Mouse (Mus musculus): Measurements from ENCODE around the gene Dnah8. TPM values are rescaled to one million over a fixed set of nuclear protein-coding genes. Genes with fewer than 3 reads are reported as not detected.

Gene Dnah8
- polyA plus RNA-seq, 1 experiment from 2014 or later: 2.4 TPM

GRCm38 (mm10) chr17:30658152-30658544, 34.0 kb downstream of the Dnah8 start:
- H3K27me3 ChIP-seq (ENCODE audit: control insufficient read depth, insufficient read depth, low read length): no peaks in the 10 kb centered on the region
- ATAC-seq (ENCODE audit: low FRiP score) (peak; percentile 70; the same call in 1 of the 2 replicates), DNase-seq (ENCODE audit: low spot score) (peak; percentile 76)
- WGBS: 17% methylated on average over 13 of the region's 13 CpGs
- H3K9ac ChIP-seq (ENCODE audit: low read depth, low read length): 0 out of 2 replicates have a peak overlapping the region, but pooled peaks have one; percentile 23
- H3K4me2 ChIP-seq (replicated peaks; ENCODE audit: low read depth, low read length): peak overlapping the region; percentile 31
- H3K4me1 ChIP-seq (replicated peaks; ENCODE audit: control insufficient read depth, insufficient read depth, low read length): no peaks in the 10 kb centered on the region
- no peaks in the 10 kb centered on the region for H3K36me3 ChIP-seq (ENCODE audit: control insufficient read depth, insufficient read depth, low read length)
- H3K4me3 ChIP-seq (ENCODE audit: low read depth, low read length): peak overlapping the region; percentile 28
- H3K27ac ChIP-seq (ENCODE audit: low read depth, low read length): peak overlapping the region; percentile 36; the same call in 1 of the 2 replicates
- no peaks in the 10 kb centered on the region for H3K9me3 ChIP-seq (ENCODE audit: control insufficient read depth, low read length)

DNA sequence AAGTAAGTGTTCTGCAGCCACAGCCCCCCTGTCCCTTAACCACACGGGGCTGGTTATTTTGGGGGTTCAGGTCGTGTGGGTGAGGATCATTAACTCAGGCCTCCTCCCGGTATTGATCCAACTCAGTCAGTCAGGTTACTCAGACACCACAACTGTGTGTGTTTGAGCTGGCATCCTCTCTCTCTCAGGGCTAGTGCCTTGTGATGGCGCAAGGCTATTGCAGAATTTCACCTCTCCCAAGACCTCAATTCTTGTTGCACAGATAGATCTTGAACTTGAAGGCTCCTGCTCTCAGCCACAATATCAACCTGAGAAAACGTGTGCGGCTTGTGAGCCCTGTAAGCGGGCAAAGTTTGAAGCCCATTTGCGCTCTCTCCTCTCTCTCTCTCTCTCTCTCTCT, 38.0 kb downstream of the Dnah8 start:
- H3K27ac ChIP-seq (ENCODE audit: low read depth, low read length): no peak overlapping the region
- no peaks in the 10 kb centered on the region for H3K27me3 ChIP-seq (ENCODE audit: control insufficient read depth, insufficient read depth, low read length)
- WGBS: 75% methylated on average over 8 of the region's 8 CpGs
- no peak overlapping the region for H3K4me3 ChIP-seq (ENCODE audit: low read depth, low read length)
- no peaks in the 10 kb centered on the region for H3K4me1 ChIP-seq (replicated peaks; ENCODE audit: control insufficient read depth, insufficient read depth, low read length)
- no peak overlapping the region for H3K4me2 ChIP-seq (replicated peaks; ENCODE audit: low read depth, low read length)
- H3K36me3 ChIP-seq (ENCODE audit: control insufficient read depth, insufficient read depth, low read length): no peaks in the 10 kb centered on the region
- ATAC-seq (ENCODE audit: low FRiP score): no peak
- 0 out of 2 replicates have a peak, but pooled peaks cover 3% of the 10 kb centered on the region for H3K9me3 ChIP-seq (ENCODE audit: control insufficient read depth, low read length)
- DNase-seq (ENCODE audit: low spot score): no peak
- H3K9ac ChIP-seq (ENCODE audit: low read depth, low read length): no peak overlapping the region

DNA sequence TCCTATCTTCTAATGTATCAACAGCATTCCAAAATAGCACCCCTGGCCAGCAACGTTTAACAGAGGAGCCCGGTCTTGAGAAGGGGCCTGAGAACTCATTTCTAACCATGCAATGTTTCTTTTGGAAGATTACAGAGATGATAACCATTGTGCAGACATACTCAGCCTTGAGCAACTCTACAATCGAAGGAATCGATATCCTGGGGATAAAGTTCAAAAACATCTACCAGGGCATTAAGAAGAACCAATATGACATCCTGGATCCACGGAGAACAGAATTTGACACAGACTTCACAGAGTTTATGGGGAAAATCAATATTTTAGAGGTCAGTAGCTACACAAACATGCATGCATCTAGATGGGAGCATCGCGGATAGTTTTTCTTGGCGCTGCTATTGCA, 39.0 kb downstream of the Dnah8 start:
- no peak overlapping the region for H3K27ac ChIP-seq (ENCODE audit: low read depth, low read length)
- H3K27me3 ChIP-seq (ENCODE audit: control insufficient read depth, insufficient read depth, low read length): no peaks in the 10 kb centered on the region
- ATAC-seq (ENCODE audit: low FRiP score): no peak
- no peak overlapping the region for H3K4me2 ChIP-seq (replicated peaks; ENCODE audit: low read depth, low read length)
- H3K36me3 ChIP-seq (ENCODE audit: control insufficient read depth, insufficient read depth, low read length): no peaks in the 10 kb centered on the region
- no peak for DNase-seq (ENCODE audit: low spot score)
- no peak overlapping the region for H3K9ac ChIP-seq (ENCODE audit: low read depth, low read length)
- whole genome bisulfite sequencing: 90% methylated on average over 8 of the region's 8 CpGs
- no peak overlapping the region for H3K4me3 ChIP-seq (ENCODE audit: low read depth, low read length)
- H3K4me1 ChIP-seq (replicated peaks; ENCODE audit: control insufficient read depth, insufficient read depth, low read length): no peaks in the 10 kb centered on the region
- 0 out of 2 replicates have a peak, but pooled peaks cover 3% of the 10 kb centered on the region for H3K9me3 ChIP-seq (ENCODE audit: control insufficient read depth, low read length)

DNA sequence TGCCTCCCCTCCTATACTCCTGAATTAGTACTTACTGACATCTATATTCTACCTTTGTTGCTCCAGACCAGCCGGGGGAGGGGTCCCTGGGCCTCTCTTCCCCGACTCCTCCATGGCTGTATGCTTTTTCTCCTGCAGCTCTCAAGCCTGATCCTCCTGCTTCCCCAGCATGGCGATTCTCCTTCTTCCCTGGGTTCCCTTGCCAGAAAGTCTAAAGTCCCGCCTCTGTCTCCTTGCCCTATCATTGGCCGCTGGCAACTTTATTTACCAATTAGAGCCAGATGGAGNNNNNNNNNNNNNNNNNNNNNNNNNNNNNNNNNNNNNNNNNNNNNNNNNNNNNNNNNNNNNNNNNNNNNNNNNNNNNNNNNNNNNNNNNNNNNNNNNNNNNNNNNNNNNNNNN, 40.7 kb downstream of the Dnah8 start:
- ATAC-seq (ENCODE audit: low FRiP score): no peak
- WGBS: 83% methylated on average over 5 of the region's 5 CpGs

GRCm38 (mm10) chr17:30672556-30672955, 48.4 kb downstream of the Dnah8 start:
- ATAC-seq (ENCODE audit: low FRiP score) (no peak), DNase-seq (ENCODE audit: low spot score) (no peak)
- Histone ChIP-seq H3K9ac (ENCODE audit: low read depth, low read length) (no peak overlapping the region), H3K36me3 (ENCODE audit: control insufficient read depth, insufficient read depth, low read length) (no peaks in the 10 kb centered on the region), H3K4me3 (ENCODE audit: low read depth, low read length) (no peak overlapping the region), H3K4me1 (replicated peaks; ENCODE audit: control insufficient read depth, insufficient read depth, low read length) (no peaks in the 10 kb centered on the region), H3K27ac (ENCODE audit: low read depth, low read length) (no peak overlapping the region), H3K27me3 (ENCODE audit: control insufficient read depth, insufficient read depth, low read length) (no peaks in the 10 kb centered on the region), H3K9me3 (ENCODE audit: control insufficient read depth, low read length) (no peaks in the 10 kb centered on the region), H3K4me2 (replicated peaks; ENCODE audit: low read depth, low read length) (no peak overlapping the region)
- 71% methylated on average over 4 of the region's 4 CpGs for WGBS

More for the DNA sequence above, 40.7 kb downstream of the Dnah8 start:
- Histone ChIP-seq H3K9ac (ENCODE audit: low read depth, low read length) (no peak overlapping the region), H3K4me2 (replicated peaks; ENCODE audit: low read depth, low read length) (no peak overlapping the region), H3K9me3 (ENCODE audit: control insufficient read depth, low read length) (0 out of 2 replicates have a peak, but pooled peaks cover 3% of the 10 kb centered on the region), H3K4me1 (replicated peaks; ENCODE audit: control insufficient read depth, insufficient read depth, low read length) (no peaks in the 10 kb centered on the region), H3K27ac (ENCODE audit: low read depth, low read length) (no peak overlapping the region), H3K4me3 (ENCODE audit: low read depth, low read length) (no peak overlapping the region), H3K27me3 (ENCODE audit: control insufficient read depth, insufficient read depth, low read length) (no peaks in the 10 kb centered on the region), H3K36me3 (ENCODE audit: control insufficient read depth, insufficient read depth, low read length) (no peaks in the 10 kb centered on the region)
- DNase-seq (ENCODE audit: low spot score): no peak

DNA sequence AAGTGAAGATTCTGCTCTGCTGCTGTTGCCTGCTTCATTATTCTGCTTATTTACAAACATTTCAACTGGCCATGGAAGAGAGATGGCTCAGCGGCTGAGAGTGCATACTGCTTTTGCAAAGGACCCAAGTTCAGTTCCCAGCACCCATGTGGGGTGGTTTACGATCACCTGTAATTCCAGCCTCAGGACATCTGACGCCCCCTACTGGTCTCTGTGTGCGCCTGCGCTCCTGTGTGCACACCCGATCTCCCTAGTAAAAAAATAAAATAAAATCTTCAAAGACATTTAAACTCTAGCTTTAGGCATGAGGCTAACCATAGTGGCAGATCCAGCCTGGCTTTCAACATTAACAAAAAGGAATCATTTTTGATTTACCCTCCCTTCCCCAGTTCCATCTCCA, 48.9 kb downstream of the Dnah8 start:
- WGBS: 90% methylated on average over 6 of the region's 6 CpGs
- Histone ChIP-seq H3K9ac (ENCODE audit: low read depth, low read length) (no peak overlapping the region), H3K4me2 (replicated peaks; ENCODE audit: low read depth, low read length) (no peak overlapping the region), H3K9me3 (ENCODE audit: control insufficient read depth, low read length) (no peaks in the 10 kb centered on the region), H3K27me3 (ENCODE audit: control insufficient read depth, insufficient read depth, low read length) (no peaks in the 10 kb centered on the region), H3K27ac (ENCODE audit: low read depth, low read length) (no peak overlapping the region), H3K4me1 (replicated peaks; ENCODE audit: control insufficient read depth, insufficient read depth, low read length) (no peaks in the 10 kb centered on the region), H3K4me3 (ENCODE audit: low read depth, low read length) (no peak overlapping the region), H3K36me3 (ENCODE audit: control insufficient read depth, insufficient read depth, low read length) (no peaks in the 10 kb centered on the region)
- ATAC-seq (ENCODE audit: low FRiP score) (no peak), DNase-seq (ENCODE audit: low spot score) (no peak)

DNA sequence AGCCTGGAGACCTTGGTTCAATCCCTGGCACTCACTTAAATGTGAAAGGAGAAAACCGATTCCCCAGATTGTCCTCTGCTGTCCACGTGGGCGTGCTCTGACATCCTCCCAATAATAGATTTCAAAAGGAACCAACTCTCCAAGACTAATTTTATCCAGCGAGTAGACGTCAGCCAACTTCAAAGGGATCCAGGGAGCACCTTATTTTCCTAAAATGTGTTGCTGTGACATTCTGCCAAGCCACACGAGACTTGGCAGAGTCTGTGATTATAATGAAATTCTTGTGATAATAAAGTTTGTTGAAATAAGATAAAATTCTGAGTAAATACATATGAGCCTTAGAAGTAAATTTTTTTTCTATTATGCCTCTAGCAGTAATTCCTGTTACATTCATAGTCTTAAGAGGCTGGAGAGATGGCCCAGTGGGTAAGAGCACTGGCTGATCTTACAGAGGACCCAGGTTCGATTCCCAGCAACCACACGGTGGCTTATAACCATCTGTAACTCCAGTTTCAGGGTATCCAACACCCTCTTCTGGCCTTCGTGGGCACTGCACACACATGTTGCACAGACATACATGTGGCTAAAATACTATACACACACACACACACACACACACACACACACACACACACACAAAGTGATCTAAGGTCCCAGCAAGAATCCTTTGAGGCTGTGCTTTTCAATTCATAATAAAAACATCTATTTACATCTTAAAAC, 51.0 kb downstream of the Dnah8 start:
- WGBS: 90% methylated on average over 9 of the region's 9 CpGs

DNA sequence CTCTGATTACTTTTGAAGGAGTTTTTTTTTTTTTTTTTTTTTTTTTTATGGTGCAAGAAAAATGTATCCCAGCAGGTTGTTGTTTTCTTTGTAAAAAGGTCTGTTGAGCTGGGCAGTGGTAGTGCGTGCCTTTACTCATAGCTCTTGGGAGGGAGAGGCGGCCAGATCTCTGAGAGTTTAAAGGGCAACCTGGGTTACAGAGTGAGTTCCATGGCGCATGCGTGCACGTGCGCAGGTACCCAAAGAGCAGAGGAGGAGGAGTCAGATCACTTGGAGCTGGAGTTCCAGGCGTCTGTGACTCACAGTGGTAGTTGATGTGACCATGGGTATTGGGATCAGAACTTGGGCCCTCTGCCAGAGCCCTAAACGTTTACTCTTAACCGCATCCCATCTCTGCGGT, 54.4 kb downstream of the Dnah8 start:
- ATAC-seq (ENCODE audit: low FRiP score): no peak
- Histone ChIP-seq H3K4me2 (replicated peaks; ENCODE audit: low read depth, low read length) (no peak overlapping the region), H3K4me3 (ENCODE audit: low read depth, low read length) (no peak overlapping the region), H3K9ac (ENCODE audit: low read depth, low read length) (no peak overlapping the region), H3K36me3 (ENCODE audit: control insufficient read depth, insufficient read depth, low read length) (no peaks in the 10 kb centered on the region), H3K27ac (ENCODE audit: low read depth, low read length) (no peak overlapping the region), H3K9me3 (ENCODE audit: control insufficient read depth, low read length) (no peaks in the 10 kb centered on the region), H3K4me1 (replicated peaks; ENCODE audit: control insufficient read depth, insufficient read depth, low read length) (no peaks in the 10 kb centered on the region), H3K27me3 (ENCODE audit: control insufficient read depth, insufficient read depth, low read length) (no peaks in the 10 kb centered on the region)
- WGBS: 94% methylated on average over 10 of the region's 10 CpGs
- DNase-seq (ENCODE audit: low spot score): no peak

More for the DNA sequence above, 51.0 kb downstream of the Dnah8 start:
- no peaks in the 10 kb centered on the region for H3K27me3 ChIP-seq (ENCODE audit: control insufficient read depth, insufficient read depth, low read length)
- no peak for ATAC-seq (ENCODE audit: low FRiP score)
- no peaks in the 10 kb centered on the region for H3K4me1 ChIP-seq (replicated peaks; ENCODE audit: control insufficient read depth, insufficient read depth, low read length)
- H3K9ac ChIP-seq (ENCODE audit: low read depth, low read length): no peak overlapping the region
- no peak overlapping the region for H3K27ac ChIP-seq (ENCODE audit: low read depth, low read length)
- no peaks in the 10 kb centered on the region for H3K9me3 ChIP-seq (ENCODE audit: control insufficient read depth, low read length)
- DNase-seq (ENCODE audit: low spot score): no peak
- no peak overlapping the region for H3K4me2 ChIP-seq (replicated peaks; ENCODE audit: low read depth, low read length)
- H3K36me3 ChIP-seq (ENCODE audit: control insufficient read depth, insufficient read depth, low read length): no peaks in the 10 kb centered on the region
- no peak overlapping the region for H3K4me3 ChIP-seq (ENCODE audit: low read depth, low read length)

- Histone ChIP-seq H3K4me2 (replicated peaks; ENCODE audit: low read depth, low read length) (no peak overlapping the region), H3K9ac (ENCODE audit: low read depth, low read length) (no peak overlapping the region), H3K27ac (ENCODE audit: low read depth, low read length) (no peak overlapping the region), H3K4me1 (replicated peaks; ENCODE audit: control insufficient read depth, insufficient read depth, low read length) (no peaks in the 10 kb centered on the region), H3K4me3 (ENCODE audit: low read depth, low read length) (no peak overlapping the region), H3K27me3 (ENCODE audit: control insufficient read depth, insufficient read depth, low read length) (no peaks in the 10 kb centered on the region), H3K36me3 (ENCODE audit: control insufficient read depth, insufficient read depth, low read length) (no peaks in the 10 kb centered on the region), H3K9me3 (ENCODE audit: control insufficient read depth, low read length) (no peaks in the 10 kb centered on the region)
- WGBS: 92% methylated on average over 4 of the region's 4 CpGs
- ATAC-seq (ENCODE audit: low FRiP score) (no peak), DNase-seq (ENCODE audit: low spot score) (no peak)
Measured at GRCm38 (mm10) chr17:30679612-30680011, 55.5 kb downstream of the Dnah8 start.
